Mouse (Mus musculus): ENCODE measurements around the gene Cmss1.

- TF ChIP-seq GATA1 (IDR thresholded peaks at IDR 0.05; ENCODE audit: low read length), result no peak
- no peak for TF ChIP-seq TAL1 (IDR thresholded peaks at IDR 0.05; ENCODE audit: low read length)
These were observed 153.7 kb downstream of the Cmss1 start for GRCm38 (mm10) chr16:57453009-57453408.
